Mouse (Mus musculus) urinary bladder, postnatal 25 days (tissue): ENCODE measurements around the gene Hic1.

ENCODE experiments used
- DNase-seq: peaks from one replicate; pipeline ENCODE4 v3.0.0; 2022; ENCODE audit warnings: low spot score

The Hic1 gene

GRCm38 (mm10) chr11:75147106-75147845 lies 22.0 kb downstream of the Hic1 start:
- no peak for DNase-seq

GRCm38 (mm10) chr11:75145841-75146240 lies 23.5 kb downstream of the Hic1 start:
- DNase-seq, result no peak

GRCm38 (mm10) chr11:75142749-75143148 lies 26.6 kb downstream of the Hic1 start:
- DNase-seq, result no peak

GRCm38 (mm10) chr11:75141913-75142312 lies 27.4 kb downstream of the Hic1 start:
- no peak for DNase-seq

GRCm38 (mm10) chr11:75141038-75141437 lies 28.3 kb downstream of the Hic1 start:
- no peak for DNase-seq

GRCm38 (mm10) chr11:75140431-75140830 lies 28.9 kb downstream of the Hic1 start:
- no peak for DNase-seq

- DNase-seq, result no peak
Measured at GRCm38 (mm10) chr11:75139122-75139963, 30.0 kb downstream of the Hic1 start.

- DNase-seq, result no peak
Measured at GRCm38 (mm10) chr11:75136666-75137398, 32.5 kb downstream of the Hic1 start.

GRCm38 (mm10) chr11:75135358-75135757 lies 34.0 kb downstream of the Hic1 start:
- no peak for DNase-seq

- no peak for DNase-seq
Measured at GRCm38 (mm10) chr11:75134485-75135068, 34.7 kb downstream of the Hic1 start.

GRCm38 (mm10) chr11:75133951-75134350 lies 35.4 kb downstream of the Hic1 start:
- DNase-seq, result no peak

GRCm38 (mm10) chr11:75133391-75133790 lies 35.9 kb downstream of the Hic1 start:
- DNase-seq, result no peak

- no peak for DNase-seq
Measured at GRCm38 (mm10) chr11:75132278-75132677, 37.0 kb downstream of the Hic1 start.

- no peak for DNase-seq
Measured at GRCm38 (mm10) chr11:75131300-75131699, 38.0 kb downstream of the Hic1 start.

- no peak for DNase-seq
Measured at GRCm38 (mm10) chr11:75129481-75129880, 39.8 kb downstream of the Hic1 start.

GRCm38 (mm10) chr11:75126384-75126783 lies 42.9 kb downstream of the Hic1 start:
- DNase-seq, result no peak

GRCm38 (mm10) chr11:75124406-75124805 lies 44.9 kb downstream of the Hic1 start:
- no peak for DNase-seq

GRCm38 (mm10) chr11:75121348-75121747 lies 48.0 kb downstream of the Hic1 start:
- DNase-seq, result no peak

GRCm38 (mm10) chr11:75119841-75120240 lies 49.5 kb downstream of the Hic1 start:
- no peak for DNase-seq

- no peak for DNase-seq
Measured at GRCm38 (mm10) chr11:75119298-75119697, 50.0 kb downstream of the Hic1 start.

GRCm38 (mm10) chr11:75118141-75118540 lies 51.2 kb downstream of the Hic1 start:
- no peak for DNase-seq

GRCm38 (mm10) chr11:75116379-75116778 lies 52.9 kb downstream of the Hic1 start:
- no peak for DNase-seq
